Mouse (Mus musculus): Measurements from ENCODE around the gene Tmem29. TPM values are rescaled to one million over a fixed set of nuclear protein-coding genes. Genes with fewer than 3 reads are reported as not detected.
"Not testable (repeated sequence)": the region's sequence is repeated elsewhere in the genome, so short reads cannot be mapped to it uniquely, and the experiment has no call there.

Gene Tmem29
- 10 to 100 TPM; 35.4 to 39.0 TPM for total RNA-seq (2021)
- long read RNA-seq, experiment 1, transcript Tmem29-209 (3 exons, 864 nt) = minor isoform, 7 of 27 reads
- long read RNA-seq, experiment 1, transcript Tmem29-208 (3 exons, 1,316 nt) = major isoform, 11 of 27 reads
- long read RNA-seq, experiment 1, partial matches to known transcripts = 0 of 27 reads
- long read RNA-seq, experiment 1, other reads (novel, unspliced or antisense) = 5 of 27 reads
- long read RNA-seq, experiment 2, transcript Tmem29-212 (3 exons, 1,433 nt) = minor isoform, 7 of 30 reads
- long read RNA-seq, experiment 2, transcript Tmem29-208 (3 exons, 1,316 nt) = minor isoform, 8 of 30 reads
- long read RNA-seq, experiment 2, transcript Tmem29-209 (3 exons, 864 nt) = major isoform, 10 of 30 reads
- long read RNA-seq, experiment 2, partial matches to known transcripts = 0 of 30 reads
- long read RNA-seq, experiment 2, other reads (novel, unspliced or antisense) = 2 of 30 reads

DNA sequence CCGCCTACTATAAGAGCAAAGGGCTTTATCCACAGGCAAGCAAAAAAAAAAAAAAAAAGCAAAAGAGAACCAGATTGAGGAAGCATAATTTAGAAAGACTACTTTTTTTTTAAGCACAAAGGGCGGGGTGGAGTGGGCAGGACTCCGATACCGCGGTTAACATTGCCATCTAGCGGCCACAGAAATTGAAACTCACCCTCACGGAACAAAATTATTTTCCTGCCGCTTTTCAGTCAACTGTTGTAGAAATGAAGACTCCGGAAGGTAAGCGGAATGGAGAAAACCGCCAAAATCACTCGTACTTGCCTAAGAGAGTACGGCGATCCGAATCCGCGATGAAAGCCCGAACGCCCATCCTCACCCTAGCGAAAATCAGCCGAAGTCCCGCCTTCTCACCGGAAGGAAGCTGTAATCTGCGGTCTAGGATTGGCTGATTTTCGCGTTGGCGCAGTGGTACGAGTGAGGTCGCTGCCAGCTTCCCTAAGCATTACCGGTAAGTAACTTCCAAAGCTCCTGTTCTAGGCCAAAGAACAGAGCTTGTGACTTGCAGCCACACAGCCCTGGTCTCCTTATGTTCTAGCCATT, at the start of gene Tmem29:
Tmem29 (minus strand) TSS at position 389 of the 585 bp plus-strand sequence.
- DNase-seq (ENCODE audit: low spot score in 2 of 2) = peak; percentile 75 to 93

DNA sequence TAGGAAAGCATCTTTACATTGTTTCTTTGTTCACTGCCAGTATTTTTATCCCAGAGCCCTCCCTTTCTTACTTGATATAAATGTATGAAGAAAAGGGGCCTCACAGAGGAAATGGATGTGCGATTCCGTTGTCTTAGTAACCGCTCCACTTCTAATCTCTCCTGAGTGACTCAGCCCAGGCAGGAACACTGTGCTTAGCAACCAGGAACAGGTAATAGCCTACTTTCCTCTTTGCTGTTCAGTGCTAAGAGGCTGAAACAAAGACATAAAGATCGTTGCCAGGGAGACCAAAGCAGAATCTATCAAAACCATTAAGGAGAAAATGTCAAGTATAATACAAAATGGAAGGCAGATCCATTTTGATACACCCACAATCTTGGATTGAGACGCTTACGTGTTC, 49.7 kb upstream of the Tmem29 start:
- DNase-seq (ENCODE audit: low spot score in 2 of 2) = peak in 1 of 2 experiments; percentile 2

DNA sequence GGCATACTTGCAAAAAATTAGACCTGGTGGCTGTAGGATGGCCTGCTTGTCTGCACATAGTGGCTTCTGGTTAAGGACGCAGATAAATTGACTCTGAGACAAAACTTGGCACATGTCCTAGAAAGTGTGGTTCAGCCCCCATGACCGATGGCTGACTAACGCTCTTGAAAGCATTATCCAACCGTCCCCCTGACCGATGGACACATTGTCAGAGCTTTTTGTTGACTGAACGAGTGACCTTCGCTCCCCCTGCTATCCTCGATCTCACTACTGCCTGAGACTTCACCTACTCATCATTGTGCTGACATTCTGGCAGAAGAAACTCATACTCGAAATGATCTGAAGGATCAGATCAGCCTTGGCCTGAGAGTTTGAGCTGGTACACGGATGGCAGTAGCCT, 28.9 kb upstream of the Tmem29 start:
- DNase-seq (ENCODE audit: low spot score in 2 of 2) = not testable (repeated sequence)

DNA sequence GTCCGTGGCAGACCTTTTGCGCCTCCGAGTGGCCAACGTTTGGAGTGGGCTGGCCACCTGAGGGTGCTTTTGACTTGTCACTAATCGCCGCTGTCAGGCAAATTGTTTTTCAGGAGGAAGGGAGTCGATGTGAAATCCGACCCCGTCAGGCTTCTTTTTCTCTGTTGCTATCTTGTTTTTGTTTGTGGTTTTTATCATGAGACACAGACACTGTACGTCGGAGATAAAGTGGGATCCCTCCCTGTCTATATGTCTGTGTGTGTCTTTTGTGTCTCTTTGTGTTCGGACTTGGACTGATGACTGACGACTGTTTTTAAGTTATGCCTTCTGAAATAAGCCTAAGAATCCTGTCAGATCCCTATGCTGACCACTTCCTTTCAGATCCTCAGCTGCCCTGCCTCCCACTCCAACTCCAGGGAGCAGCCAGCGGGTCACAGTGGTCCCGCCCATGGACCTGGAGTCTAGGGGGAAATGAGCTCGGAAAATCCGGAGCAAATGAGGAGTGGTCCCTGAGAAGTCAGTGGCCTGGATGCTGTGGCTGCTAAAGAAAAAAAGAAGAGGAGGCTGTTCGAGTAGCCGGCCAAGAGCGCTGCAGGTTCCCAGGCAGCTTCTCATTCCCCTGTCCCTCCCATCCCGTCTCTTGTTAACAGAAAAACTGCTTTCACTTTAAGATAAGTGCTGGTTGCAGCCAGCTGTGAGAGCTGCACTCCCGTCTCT, 27.5 kb upstream of the Tmem29 start:
- not testable (repeated sequence) for DNase-seq (ENCODE audit: low spot score in 2 of 2)

DNA sequence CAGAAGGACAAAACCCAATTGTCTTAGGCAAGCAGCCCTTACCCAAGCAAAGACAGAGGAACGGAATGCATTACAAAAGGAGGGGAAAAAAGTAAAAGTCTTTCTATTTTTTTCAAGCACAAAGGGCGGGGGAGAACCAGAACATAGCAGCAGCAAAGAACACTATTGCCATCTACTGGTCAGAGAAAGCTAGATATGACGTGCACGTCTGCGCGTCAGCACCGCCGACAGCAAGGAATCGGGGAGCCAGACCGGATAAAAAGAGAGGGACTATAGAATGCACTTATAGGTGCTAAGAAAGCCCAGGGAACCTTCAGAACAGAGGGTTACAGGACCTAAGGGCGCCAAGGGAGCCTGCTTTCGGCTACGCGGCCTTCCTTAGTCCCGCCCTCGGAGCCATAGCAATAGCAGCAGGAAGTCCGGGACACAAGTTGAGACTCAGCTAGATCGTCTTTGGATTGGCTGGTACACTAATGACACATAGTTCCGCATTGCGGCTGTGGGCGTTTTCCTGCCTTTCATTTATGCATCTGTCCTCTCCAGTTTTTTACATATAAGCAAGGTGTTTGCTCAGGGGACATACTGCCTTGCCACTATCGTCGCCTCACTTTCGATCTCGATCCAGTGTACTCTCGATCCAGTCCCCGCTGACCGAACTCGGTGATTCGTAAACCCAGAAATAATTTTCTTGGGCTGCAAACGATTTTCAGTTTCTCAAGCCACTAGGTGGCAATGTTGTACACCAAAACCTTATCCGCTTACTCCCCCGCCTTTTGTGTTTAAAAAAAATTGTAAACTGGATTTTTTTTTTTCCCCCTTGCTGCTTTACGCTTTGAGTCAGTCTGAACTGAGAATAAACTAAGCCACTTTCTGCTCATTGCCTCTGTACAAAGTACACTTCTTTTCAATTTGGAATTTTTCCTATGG, 19.2 kb upstream of the Tmem29 start:
- DNase-seq (ENCODE audit: low spot score in 2 of 2) = peak; percentile 57 to 89

DNA sequence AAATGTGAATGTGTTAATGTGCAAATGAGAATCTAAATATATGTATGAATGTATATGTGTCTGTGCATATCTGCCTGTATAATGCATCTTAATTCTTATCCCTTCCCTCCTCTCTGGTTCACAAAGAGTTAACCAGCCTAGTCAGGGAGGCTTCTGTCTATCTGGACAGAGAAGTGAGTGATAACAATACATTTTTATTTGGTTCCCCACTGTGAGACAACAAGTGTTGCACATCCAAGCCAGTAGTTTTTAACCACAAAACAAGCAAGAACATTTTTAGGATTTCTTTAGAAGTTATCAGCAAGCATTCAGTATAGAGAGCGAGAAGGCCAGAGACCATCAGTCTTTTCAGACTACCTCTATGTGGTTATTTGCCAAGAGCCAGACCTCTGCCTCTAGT, 12.5 kb upstream of the Tmem29 start:
- DNase-seq (ENCODE audit: low spot score in 2 of 2) = no peak

DNA sequence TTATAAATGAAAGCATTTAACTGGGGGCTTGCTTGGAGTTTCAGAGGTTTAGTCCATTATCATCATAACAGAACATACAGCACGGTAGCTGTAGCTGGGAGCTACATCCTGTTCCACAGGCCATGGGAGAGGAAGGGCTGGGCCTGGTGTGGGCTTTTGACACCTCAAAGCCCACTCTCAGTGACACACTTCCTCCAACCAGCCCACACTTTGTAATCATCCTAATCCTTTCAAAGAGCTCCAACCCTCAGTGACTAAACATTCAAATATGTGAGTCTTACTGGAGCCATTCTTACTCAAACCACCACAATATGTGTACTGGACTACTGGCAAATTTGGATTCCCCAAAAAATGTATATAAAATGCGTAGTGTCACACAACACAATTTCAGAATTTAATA, 9.3 kb upstream of the Tmem29 start:
- no peak for DNase-seq (ENCODE audit: low spot score in 2 of 2)

DNA sequence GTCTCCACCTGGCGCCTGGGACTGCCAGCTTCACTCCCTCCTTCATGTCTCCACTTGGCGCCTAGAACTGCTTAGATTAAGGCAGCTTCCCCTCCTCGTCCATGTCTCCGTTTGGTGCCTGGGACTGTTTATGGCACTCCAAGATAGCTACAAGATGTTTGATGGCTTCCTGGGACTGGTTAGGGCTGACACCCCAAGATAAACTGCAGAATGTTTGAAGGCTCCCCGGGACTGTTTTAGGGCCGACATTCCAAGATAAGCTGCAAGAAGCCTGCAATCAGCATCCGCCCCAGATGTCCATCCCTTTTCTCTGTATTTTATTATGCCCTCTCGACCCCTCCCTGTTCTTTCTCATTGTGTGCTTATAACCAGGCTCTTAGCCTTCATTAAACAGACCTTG, 7.9 kb upstream of the Tmem29 start:
- DNase-seq (ENCODE audit: low spot score in 2 of 2) = not testable (repeated sequence)

DNA sequence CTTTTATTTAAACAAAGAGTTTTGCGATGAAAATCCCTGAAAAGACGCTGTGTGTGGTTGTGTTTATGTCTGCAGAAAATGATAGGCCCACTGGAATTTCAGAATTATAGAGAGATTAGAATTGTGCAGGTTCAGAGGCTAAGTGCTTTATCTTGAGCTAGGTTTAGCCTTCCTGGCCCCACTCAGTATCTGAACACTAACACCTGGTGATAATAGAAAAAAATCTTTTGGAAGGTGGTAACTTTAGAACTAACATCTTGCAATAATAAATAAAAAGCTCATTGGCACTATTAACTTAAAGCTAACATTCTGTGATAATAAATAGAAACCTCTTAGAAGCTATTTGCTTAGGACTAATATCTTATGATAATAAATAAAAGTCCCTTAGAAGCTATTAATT, 1.2 kb upstream of the Tmem29 start:
- DNase-seq (ENCODE audit: low spot score in 2 of 2) = no peak

DNA sequence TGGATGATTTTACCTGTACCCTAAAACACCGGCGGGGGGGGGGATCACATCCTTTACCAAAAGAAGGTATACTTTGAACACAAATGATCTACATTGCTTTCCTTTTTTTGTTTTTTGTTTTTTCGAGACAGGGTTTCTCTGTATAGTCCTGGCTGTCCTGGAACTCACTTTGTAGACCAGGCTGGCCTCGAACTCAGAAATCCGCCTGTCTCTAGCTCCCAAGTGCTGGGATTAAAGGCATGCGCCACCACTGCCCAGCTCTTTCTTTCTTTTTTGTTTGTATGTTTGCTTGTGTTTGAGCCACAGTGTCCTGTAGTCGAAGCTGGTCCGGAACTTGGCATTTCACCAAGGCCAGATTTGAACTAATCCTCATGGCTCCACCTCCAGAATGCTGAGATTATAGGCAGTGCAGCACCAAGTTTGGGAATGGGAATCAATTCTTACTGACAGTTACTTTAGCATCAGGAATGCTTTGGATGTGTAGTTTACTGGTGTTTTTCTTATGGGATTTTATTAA, 515 bp upstream of the Tmem29 start:
- no peak for DNase-seq (ENCODE audit: low spot score in 2 of 2)

DNA sequence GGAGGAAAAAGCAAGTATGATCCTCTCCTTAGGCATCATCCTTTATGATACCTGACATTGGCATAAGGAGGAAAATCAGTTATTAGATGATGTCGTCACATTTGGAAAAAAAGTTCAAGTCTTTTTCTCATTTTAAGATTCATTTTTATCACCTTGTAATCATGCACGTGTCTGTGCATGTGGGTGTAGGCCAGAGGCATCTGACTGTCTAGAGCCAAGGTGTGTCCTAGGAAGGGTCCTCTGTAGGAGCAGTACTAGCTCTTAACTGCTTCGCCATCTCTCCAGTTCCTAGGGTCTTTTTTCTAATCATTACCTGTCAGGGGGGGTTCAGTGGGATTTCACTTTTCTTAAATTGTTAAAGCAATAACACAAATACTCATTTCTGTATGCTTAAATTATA, 818 bp downstream of the Tmem29 start:
- DNase-seq (ENCODE audit: low spot score in 2 of 2) = no peak

DNA sequence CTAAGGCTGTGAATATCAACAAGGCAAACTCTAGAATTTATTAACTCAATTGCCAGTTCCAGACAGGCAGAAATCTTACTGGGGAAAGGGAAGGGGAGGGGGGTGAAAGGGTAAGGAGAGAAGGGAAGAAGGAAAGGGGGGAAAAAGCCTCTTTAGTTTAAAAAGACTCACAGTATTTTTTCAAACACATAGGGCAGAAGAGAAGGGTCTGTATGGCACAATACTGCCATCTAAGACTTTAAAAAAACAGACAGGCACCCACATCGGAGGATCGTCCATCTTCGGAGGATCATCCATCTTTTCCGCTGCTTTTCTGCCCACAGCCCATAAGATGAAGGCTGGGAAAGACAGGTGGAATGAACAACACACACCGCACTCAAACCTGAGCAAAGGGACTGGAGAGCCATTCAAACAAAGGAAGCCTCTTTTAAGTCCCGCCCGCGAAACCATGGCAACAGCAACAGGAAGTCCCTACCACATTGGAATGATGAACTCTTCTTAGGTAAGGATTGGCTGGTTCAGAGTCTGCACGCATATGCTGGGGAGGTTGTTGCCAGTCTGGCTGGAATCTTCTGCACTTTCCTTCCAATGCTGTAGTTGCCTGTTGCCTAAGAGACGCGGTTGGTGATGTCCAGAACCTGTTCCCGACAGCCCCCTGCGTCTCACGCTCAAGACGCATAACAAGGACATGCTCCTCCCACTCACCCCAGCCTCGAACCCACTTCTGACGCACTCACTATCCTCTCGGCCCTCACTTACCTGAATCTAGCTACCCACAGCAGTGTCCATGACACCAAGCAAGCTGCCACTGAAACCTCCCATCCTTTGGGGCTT, 18.2 kb downstream of the Tmem29 start:
- peak; percentile 77 to 79 for DNase-seq (ENCODE audit: low spot score in 2 of 2)

DNA sequence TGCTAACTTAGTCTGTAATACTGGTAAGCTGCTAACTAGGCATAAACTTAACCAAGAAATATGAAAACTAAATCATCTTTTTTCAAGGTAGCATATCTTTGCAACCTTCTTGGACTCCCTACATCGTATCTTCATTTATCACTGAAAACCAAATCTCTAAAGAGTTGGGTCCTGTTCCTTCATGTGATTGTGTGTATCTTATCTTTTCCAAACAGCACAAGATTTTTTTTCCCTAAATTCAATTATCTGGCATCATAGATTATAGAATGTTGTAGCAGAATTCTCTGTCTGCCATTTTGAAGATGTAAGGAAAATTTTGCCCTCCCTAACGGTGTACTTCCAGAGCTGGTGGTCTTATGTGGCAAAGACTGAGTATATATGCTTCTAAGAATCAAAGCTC, 22.6 kb downstream of the Tmem29 start:
- DNase-seq (ENCODE audit: low spot score in 2 of 2) = no peak

DNA sequence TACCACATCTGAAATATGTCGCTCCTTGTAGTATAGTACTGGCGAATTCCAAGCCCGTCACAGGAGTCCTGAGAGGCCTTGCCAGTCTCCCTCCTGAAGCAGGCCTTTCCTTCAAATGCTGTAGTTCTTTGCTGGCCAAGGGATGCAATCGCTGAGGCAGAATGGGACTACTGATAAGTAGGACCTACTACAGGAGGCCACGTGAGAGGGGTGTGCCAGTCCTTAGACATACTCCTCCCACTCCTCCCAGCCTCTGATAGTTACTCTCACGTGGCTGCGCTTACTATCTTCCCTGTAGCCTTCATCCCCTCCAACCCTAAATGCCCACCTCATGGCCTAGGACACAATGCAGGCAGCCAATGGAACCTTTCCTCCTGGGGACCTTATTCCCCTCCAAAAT, 23.6 kb downstream of the Tmem29 start:
- no peak for DNase-seq (ENCODE audit: low spot score in 2 of 2)

DNA sequence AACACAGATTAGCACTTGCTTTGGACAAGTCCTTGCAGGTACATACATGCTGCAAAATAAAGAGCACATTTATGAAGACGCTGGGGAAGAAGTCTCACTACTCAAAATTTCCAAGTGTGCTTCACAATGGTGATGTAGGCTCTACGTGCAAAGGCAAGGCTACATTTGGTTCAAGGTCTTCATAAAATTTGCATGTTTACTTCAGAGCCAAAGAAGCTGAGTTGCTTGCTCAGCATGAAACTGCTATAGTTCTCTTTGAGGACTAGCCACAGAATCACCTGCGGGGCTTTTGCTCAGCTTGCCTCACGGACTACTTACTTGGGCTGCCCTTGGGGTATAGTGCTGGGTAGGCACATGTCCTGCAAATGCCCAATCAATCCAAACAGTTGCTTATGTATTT, 45.4 kb downstream of the Tmem29 start:
- no peak for DNase-seq (ENCODE audit: low spot score in 2 of 2)

Other genes starting within 250 kb of the Tmem29 start
- gene Alas2, start 88.2 kb upstream of the Tmem29 start, total RNA-seq (2021) = 1 to 10 TPM; 3.8 to 6.7 TPM
- under 1 TPM; 0.77 to 0.98 TPM for gene Pfkfb1, start 129.1 kb upstream of the Tmem29 start, total RNA-seq (2021)
- 10 to 100 TPM; 10.3 to 10.8 TPM for gene Apex2, start 130.7 kb upstream of the Tmem29 start, total RNA-seq (2021)
- gene Tro, start 198.4 kb upstream of the Tmem29 start, total RNA-seq (2021) = 100 to 1,000 TPM; 147 TPM